Mouse (Mus musculus) G1E (cell line): ENCODE results near the gene Atp5mpl.

Experiments
- CTCF ChIP-seq: IDR thresholded peaks from 2 replicates; pipeline ENCODE4 v1.5.1; 2012; ENCODE audit warnings: low read depth, low read length, inconsistent platforms, mixed read lengths
- GATA1 ChIP-seq: IDR thresholded peaks from 2 replicates; pipeline ENCODE4 v1.6.1; 2012; ENCODE audit warnings: borderline replicate concordance, low read length, inconsistent platforms, mixed read lengths
- GATA2 ChIP-seq: IDR thresholded peaks from 2 replicates; pipeline ENCODE4 v1.6.1; 2012; ENCODE audit warnings: low read depth, low read length, inconsistent platforms, borderline replicate concordance
- POLR2AphosphoS5 ChIP-seq: IDR thresholded peaks from 2 replicates; pipeline ENCODE4 v1.6.1; 2012; ENCODE audit warnings: low read depth, low read length, inconsistent platforms; ENCODE audit not compliant: insufficient replicate concordance
- TAL1 ChIP-seq: conservative IDR thresholded peaks from 2 replicates; pipeline ENCODE4 v1.6.1; 2012; ENCODE audit warnings: low read depth, low read length, inconsistent platforms, mixed read lengths

- TF ChIP-seq CTCF (no peak), GATA2 (no peak), GATA1 (no peak), POLR2AphosphoS5 (no peak), TAL1 (no peak)
Measured at GRCm38 (mm10) chr12:111932513-111932912, 34.3 kb downstream of the Atp5mpl start.
